Mouse (Mus musculus): Measurements from ENCODE around the gene Tbrg4. TPM values are rescaled to one million over a fixed set of nuclear protein-coding genes. Genes with fewer than 3 reads are reported as not detected.

The Tbrg4 gene
- total and polyA plus RNA-seq, 2 experiments = 17.7 to 71.0 TPM

DNA sequence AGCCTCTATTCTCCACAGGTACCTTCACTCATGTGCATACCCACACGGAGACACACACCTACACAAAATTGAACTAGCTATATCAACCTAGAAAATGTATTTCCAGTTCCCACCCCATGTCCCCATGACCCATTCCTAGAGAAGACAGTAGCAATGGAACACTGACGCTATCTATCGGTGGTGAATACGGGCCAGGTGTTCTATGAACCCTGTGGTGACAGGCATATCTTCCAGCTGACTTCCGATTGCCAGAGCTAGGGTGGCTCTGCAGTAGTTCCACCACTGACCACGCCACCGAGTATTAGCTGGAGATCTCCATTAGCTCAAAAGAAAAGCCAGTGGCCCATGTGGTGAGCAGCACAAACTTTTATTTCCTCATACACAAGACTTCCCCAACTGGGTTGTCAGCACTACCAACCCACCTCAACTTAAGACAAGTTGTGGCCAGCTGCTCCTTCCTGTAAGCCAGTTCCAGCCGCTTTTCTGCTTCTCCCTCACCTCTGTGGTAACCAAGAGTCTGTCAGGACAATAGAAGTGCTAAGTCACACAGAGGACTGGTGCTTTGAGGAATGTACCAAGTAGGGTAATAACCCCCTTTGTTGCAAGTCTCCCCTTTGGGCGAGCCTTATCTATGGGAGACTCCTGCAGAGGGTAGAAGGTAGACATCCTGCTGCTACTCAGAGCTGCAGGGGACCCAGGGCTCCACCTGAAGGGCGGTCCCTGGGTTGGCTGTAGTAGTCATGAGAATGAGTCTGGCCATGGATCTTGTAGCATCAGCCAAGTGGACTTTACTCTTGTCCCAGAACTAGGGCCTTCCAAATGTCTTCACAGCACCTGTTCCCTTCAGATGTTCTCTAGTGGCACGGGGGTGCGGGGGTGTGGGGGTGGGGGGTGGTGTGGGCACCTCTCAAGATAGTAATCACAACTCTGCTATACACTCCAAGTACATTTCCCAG, 10.3 kb downstream of the Tbrg4 start:
- Histone ChIP-seq H3K27me3 (ENCODE audit: control insufficient read depth, insufficient read depth, low read length) (no peaks in the 10 kb centered on the region), H3K4me1 (ENCODE audit: control insufficient read depth, insufficient read depth, low read length) (no peaks in the 10 kb centered on the region), H3K36me3 (ENCODE audit: control insufficient read depth, insufficient read depth, low read length) (peaks cover 53% of the 10 kb centered on the region), H3K4me3 (ENCODE audit: insufficient read depth, low read depth, low read length) (no peak overlapping the region), H3K79me2 (ENCODE audit: control insufficient read depth, insufficient read depth, low read length) (no peaks in the 10 kb centered on the region), H3K27ac (replicated peaks; ENCODE audit: insufficient read depth, low read depth, low read length) (no peak overlapping the region), H3K9ac (ENCODE audit: low read depth, low read length) (no peak overlapping the region)
- DNase-seq (ENCODE audit: extremely low read depth, low read depth, low spot score) = peak; percentile 67
- TF ChIP-seq POLR2A (IDR thresholded peaks at IDR 0.05; ENCODE audit: extremely low read depth, insufficient read depth, low read length) = no peak
- TF ChIP-seq CTCF (IDR thresholded peaks at IDR 0.05; ENCODE audit: low read depth, low read length) = no peak
- 78% methylated on average over 12 of the region's 12 CpGs for whole genome bisulfite sequencing

DNA sequence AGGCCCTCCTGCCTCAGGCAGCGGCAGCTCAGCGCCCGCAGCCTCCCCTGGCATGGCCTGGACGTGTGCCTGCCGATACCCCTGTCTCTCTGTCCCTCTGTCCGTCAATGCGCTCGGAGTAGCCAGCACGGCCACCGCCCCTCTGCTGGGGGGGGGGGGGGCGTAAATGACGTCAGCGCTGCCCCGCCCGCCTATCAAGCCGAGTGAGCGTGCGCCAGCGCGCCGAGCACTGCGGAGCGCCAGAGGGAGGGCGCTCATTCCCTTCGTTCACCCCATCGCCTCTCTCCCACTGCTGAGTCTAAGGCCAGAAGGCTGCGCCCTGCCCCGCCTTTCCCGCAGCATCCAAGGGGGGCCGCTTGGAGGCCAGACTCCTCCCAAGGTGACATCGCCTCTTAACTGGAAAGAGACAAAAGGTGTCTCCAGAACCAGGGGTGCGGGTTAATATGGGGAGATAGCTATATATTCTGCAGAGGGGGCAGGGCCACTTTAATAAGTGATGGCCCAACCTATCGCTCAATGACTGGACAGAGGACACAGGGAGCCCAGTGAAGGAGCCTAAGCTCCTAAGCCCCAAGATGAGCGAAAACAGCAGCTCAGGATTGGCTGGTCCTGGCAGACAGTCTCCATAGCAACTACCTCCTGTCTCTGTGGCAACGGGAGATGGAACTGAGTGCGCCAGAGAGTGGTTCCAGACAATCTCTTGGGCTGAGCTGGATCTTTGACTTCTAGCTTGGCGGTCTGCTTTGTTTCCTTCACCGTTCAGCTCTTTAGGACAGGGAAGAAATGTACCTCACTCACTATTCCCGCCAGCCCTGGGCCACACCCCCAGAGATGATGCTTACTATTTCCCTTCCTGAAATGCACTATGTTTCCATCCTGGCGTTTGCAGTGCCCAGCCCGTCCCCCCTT, 20.1 kb downstream of the Tbrg4 start, which contains the start of gene Nacad:
Nacad (minus strand) TSS at position 563 of the 909 bp plus-strand sequence.
- no peak within 1 kb of the TSS for H3K27ac ChIP-seq (replicated peaks; ENCODE audit: insufficient read depth, low read depth, low read length)
- no peaks in the 10 kb centered on the region; the same call in 1 of the 2 replicates for H3K4me1 ChIP-seq (ENCODE audit: control insufficient read depth, insufficient read depth, low read length)
- H3K36me3 ChIP-seq (ENCODE audit: control insufficient read depth, insufficient read depth, low read length) = 0 out of 2 replicates have a peak, but pooled peaks cover under 1% of the 10 kb centered on the region
- no peak for TF ChIP-seq CTCF (IDR thresholded peaks at IDR 0.05; ENCODE audit: low read depth, low read length)
- no peak for TF ChIP-seq POLR2A (IDR thresholded peaks at IDR 0.05; ENCODE audit: extremely low read depth, insufficient read depth, low read length)
- WGBS = 10% methylated on average over 40 of the region's 41 CpGs
- H3K27me3 ChIP-seq (ENCODE audit: control insufficient read depth, insufficient read depth, low read length) = peaks cover 7% of the 10 kb centered on the region
- DNase-seq (ENCODE audit: extremely low read depth, low read depth, low spot score) = no peak
- H3K9ac ChIP-seq (ENCODE audit: low read depth, low read length) = no peak within 1 kb of the TSS
- H3K4me3 ChIP-seq (ENCODE audit: insufficient read depth, low read depth, low read length) = peak within 1 kb of the TSS; percentile 28; the same call in 1 of the 2 replicates
- H3K79me2 ChIP-seq (ENCODE audit: control insufficient read depth, insufficient read depth, low read length) = no peaks in the 10 kb centered on the region

DNA sequence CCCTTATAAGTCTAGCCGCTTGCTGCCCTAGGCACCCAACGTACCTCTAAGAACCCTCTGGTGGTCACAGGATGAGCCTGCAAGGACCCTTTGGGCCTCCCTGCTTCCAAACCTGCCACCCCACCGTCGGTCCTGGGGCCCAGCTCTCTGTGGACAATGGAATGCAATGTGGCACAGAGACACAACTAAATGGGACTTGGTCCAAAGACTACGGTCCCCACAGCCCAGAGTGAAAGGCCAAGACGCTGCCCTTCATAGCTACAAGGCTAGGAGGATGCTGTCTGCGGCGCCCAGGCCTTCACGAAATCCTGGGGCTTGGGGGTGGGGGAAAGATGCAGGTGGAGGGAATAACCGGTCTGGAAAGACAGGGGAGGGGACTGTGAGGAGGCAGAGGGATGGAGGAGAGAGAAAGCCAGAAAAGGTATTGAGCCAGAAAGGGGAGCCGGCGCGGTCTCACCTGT, 20.8 kb downstream of the Tbrg4 start:
- H3K27ac ChIP-seq (replicated peaks; ENCODE audit: insufficient read depth, low read depth, low read length) = no peak overlapping the region
- no peaks in the 10 kb centered on the region; the same call in 1 of the 2 replicates for H3K4me1 ChIP-seq (ENCODE audit: control insufficient read depth, insufficient read depth, low read length)
- WGBS = 24% methylated on average over 13 of the region's 13 CpGs
- no peak for DNase-seq (ENCODE audit: extremely low read depth, low read depth, low spot score)
- no peaks in the 10 kb centered on the region for H3K36me3 ChIP-seq (ENCODE audit: control insufficient read depth, insufficient read depth, low read length)
- no peak overlapping the region for H3K9ac ChIP-seq (ENCODE audit: low read depth, low read length)
- TF ChIP-seq POLR2A (IDR thresholded peaks at IDR 0.05; ENCODE audit: extremely low read depth, insufficient read depth, low read length) (no peak), CTCF (IDR thresholded peaks at IDR 0.05; ENCODE audit: low read depth, low read length) (no peak)
- H3K79me2 ChIP-seq (ENCODE audit: control insufficient read depth, insufficient read depth, low read length) = no peaks in the 10 kb centered on the region
- H3K4me3 ChIP-seq (ENCODE audit: insufficient read depth, low read depth, low read length) = peak overlapping the region; percentile 28; the same call in 1 of the 2 replicates
- peaks cover 7% of the 10 kb centered on the region for H3K27me3 ChIP-seq (ENCODE audit: control insufficient read depth, insufficient read depth, low read length)

DNA sequence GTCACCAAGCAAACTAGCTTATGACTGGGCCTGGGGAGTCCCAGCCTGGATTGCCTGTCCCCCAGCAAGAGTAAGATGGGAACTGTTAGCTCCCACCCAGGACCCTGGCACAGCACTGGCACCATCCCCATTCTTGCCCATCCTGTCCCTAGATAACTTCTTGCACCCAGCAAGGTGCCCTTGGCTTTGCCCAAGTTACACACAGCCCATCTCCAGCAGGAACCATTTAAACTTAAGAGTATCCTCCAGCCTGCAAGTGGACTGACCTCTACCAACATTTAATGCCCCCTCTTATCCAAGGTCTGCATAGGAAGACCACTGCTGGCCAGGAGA, 21.3 kb downstream of the Tbrg4 start:
- Histone ChIP-seq H3K27me3 (ENCODE audit: control insufficient read depth, insufficient read depth, low read length) (peaks cover 7% of the 10 kb centered on the region), H3K4me1 (ENCODE audit: control insufficient read depth, insufficient read depth, low read length) (no peaks in the 10 kb centered on the region; the same call in 1 of the 2 replicates), H3K9ac (ENCODE audit: low read depth, low read length) (no peak overlapping the region), H3K79me2 (ENCODE audit: control insufficient read depth, insufficient read depth, low read length) (no peaks in the 10 kb centered on the region), H3K36me3 (ENCODE audit: control insufficient read depth, insufficient read depth, low read length) (no peaks in the 10 kb centered on the region), H3K4me3 (ENCODE audit: insufficient read depth, low read depth, low read length) (no peak overlapping the region), H3K27ac (replicated peaks; ENCODE audit: insufficient read depth, low read depth, low read length) (no peak overlapping the region)
- DNase-seq (ENCODE audit: extremely low read depth, low read depth, low spot score) = no peak
- no peak for TF ChIP-seq POLR2A (IDR thresholded peaks at IDR 0.05; ENCODE audit: extremely low read depth, insufficient read depth, low read length)
- TF ChIP-seq CTCF (IDR thresholded peaks at IDR 0.05; ENCODE audit: low read depth, low read length) = no peak

DNA sequence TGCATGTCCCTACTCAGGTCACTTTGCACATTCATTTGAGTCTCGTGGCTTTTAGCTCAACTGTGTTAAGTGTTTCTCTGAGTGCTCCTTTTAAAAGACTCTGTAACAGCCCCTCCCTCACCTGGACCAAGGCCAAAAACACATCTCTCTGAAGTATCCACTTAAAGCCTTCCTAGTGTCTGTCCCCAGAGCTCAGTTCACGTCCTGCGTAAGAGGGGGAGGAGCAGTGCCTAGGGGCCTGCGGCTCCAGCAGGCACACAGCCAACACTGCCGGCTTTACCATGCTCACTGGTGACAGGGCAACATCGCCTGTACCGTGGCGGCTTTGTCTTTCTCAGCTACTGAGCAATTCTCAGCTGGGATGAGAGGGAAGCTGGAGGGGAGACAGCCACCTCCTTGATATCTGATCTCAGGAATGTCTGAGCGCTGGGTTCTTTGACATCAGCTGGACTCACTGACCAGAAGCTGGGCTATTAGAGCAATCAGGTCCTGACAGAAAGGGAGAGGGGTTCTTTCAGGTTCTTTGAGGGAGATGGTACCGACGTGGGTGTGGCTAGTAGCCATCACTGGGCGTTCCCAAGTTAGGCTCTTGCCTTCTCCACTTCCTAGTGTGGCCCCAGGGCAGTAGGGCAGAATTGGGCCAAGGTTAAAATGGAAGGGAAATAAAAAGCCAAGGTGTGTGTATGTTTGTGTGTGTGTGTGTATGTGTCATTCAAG, 21.8 kb downstream of the Tbrg4 start:
- no peak overlapping the region for H3K4me3 ChIP-seq (ENCODE audit: insufficient read depth, low read depth, low read length)
- 30% methylated on average over 12 of the region's 12 CpGs for WGBS
- no peaks in the 10 kb centered on the region for H3K36me3 ChIP-seq (ENCODE audit: control insufficient read depth, insufficient read depth, low read length)
- no peak overlapping the region for H3K27ac ChIP-seq (replicated peaks; ENCODE audit: insufficient read depth, low read depth, low read length)
- no peak overlapping the region for H3K9ac ChIP-seq (ENCODE audit: low read depth, low read length)
- TF ChIP-seq POLR2A (IDR thresholded peaks at IDR 0.05; ENCODE audit: extremely low read depth, insufficient read depth, low read length) (no peak), CTCF (IDR thresholded peaks at IDR 0.05; ENCODE audit: low read depth, low read length) (no peak)
- no peaks in the 10 kb centered on the region for H3K79me2 ChIP-seq (ENCODE audit: control insufficient read depth, insufficient read depth, low read length)
- DNase-seq (ENCODE audit: extremely low read depth, low read depth, low spot score) = no peak
- H3K4me1 ChIP-seq (ENCODE audit: control insufficient read depth, insufficient read depth, low read length) = no peaks in the 10 kb centered on the region; the same call in 1 of the 2 replicates
- H3K27me3 ChIP-seq (ENCODE audit: control insufficient read depth, insufficient read depth, low read length) = peaks cover 7% of the 10 kb centered on the region

Data from liver, adult 2 months (tissue).